Mouse (Mus musculus): ENCODE results near the gene Znrf1. TPM values are rescaled to one million over a fixed set of nuclear protein-coding genes. Genes with fewer than 3 reads are reported as not detected.

The Znrf1 gene
- total and polyA plus RNA-seq, 2 experiments from 2014 or later: 96.5 to 234 TPM

DNA sequence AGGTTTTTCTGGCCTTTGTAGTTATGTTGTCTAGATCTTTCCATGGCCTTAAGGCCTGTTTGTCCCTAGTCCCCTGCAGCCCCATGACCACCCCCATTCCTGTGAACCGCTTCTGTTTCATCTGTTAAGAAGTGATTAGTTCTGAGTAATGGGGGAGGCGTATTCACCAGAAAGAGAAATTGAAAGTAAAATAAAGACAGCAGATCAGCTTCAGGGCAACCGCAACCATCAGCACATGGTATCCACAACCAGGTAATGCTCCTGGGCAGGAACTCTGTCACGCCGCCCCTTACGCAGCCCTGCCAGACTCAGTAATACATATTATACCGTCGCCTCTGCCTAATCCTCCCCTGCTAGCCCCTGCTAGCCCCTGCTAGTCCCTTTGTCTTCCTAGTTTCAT lies 109.8 kb downstream of the Znrf1 start:
- no peak overlapping the region for H3K4me3 ChIP-seq (ENCODE audit: low read depth, low read length)
- no peaks in the 10 kb centered on the region for H3K9me3 ChIP-seq (ENCODE audit: low read length)
- WGBS: 97% methylated on average over 8 of the region's 8 CpGs
- H3K27me3 ChIP-seq (ENCODE audit: insufficient read depth, low read length): no peaks in the 10 kb centered on the region
- no peaks in the 10 kb centered on the region for H3K36me3 ChIP-seq (ENCODE audit: insufficient read depth, low read length)
- DNase-seq (ENCODE audit: low spot score) (no peak), ATAC-seq (ENCODE audit: low FRiP score) (no peak)
- H3K27ac ChIP-seq (ENCODE audit: low read depth, low read length): no peak overlapping the region
- 0 out of 2 replicates have a peak, but pooled peaks cover 3% of the 10 kb centered on the region for H3K4me1 ChIP-seq (ENCODE audit: insufficient read depth, low read length)
- no peak for TF ChIP-seq CTCF (IDR thresholded peaks at IDR 0.05)
- no peak overlapping the region for H3K4me2 ChIP-seq (ENCODE audit: low read depth, low read length, poor library complexity, severe bottlenecking)
- H3K9ac ChIP-seq (replicated peaks; ENCODE audit: low read length, poor library complexity, severe bottlenecking): no peak overlapping the region

DNA sequence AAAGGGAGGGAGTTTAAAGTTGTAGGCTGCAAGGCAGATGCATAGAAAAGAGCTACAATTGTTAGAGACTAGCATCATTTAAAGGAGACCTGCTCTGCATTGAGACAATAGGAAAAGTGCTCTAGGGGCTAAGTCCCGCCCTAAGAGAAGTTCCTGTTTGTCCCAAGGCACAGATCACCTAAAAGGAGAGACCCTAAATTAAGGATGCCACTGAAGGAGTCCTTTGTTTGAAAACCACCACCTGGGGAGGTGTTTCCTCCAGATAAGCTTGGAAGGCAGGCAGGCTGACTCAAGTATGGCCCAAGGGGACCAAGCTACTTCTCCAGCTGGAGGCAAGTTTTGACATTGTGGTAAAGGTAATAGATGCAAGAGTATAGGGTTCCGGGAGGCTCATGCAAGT lies 112.9 kb downstream of the Znrf1 start:
- Histone ChIP-seq H3K9me3 (ENCODE audit: low read length) (no peaks in the 10 kb centered on the region), H3K4me3 (ENCODE audit: low read depth, low read length) (no peak overlapping the region), H3K4me2 (ENCODE audit: low read depth, low read length, poor library complexity, severe bottlenecking) (no peak overlapping the region), H3K27me3 (ENCODE audit: insufficient read depth, low read length) (no peaks in the 10 kb centered on the region), H3K36me3 (ENCODE audit: insufficient read depth, low read length) (no peaks in the 10 kb centered on the region), H3K4me1 (ENCODE audit: insufficient read depth, low read length) (0 out of 2 replicates have a peak, but pooled peaks cover 3% of the 10 kb centered on the region), H3K9ac (replicated peaks; ENCODE audit: low read length, poor library complexity, severe bottlenecking) (no peak overlapping the region), H3K27ac (ENCODE audit: low read depth, low read length) (no peak overlapping the region)
- ATAC-seq (ENCODE audit: low FRiP score) (no peak), DNase-seq (ENCODE audit: low spot score) (no peak)
- whole genome bisulfite sequencing: 70% methylated on average over 2 of the region's 2 CpGs
- TF ChIP-seq CTCF (IDR thresholded peaks at IDR 0.05): no peak

DNA sequence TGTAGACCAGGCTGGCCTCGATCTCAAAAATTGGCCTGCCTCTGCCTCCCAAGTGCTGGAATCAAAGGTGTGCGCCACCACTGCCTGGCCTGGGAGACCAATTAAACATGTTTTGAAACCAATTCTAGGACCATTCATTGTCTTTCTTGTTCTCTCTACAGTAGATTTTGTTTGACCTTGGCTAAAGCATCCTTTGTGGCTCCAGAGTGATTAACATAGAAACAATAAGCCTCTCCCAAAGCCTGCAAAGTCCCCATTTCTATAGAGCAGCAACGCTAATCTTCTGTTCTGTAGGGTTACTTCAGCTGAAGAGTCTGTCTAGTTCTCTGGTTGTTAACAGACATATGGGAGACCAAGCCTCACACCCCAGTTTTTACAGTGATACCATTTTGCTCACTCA lies 114.8 kb downstream of the Znrf1 start:
- Histone ChIP-seq H3K4me3 (ENCODE audit: low read depth, low read length) (no peak overlapping the region), H3K27me3 (ENCODE audit: insufficient read depth, low read length) (no peaks in the 10 kb centered on the region), H3K36me3 (ENCODE audit: insufficient read depth, low read length) (no peaks in the 10 kb centered on the region), H3K27ac (ENCODE audit: low read depth, low read length) (no peak overlapping the region), H3K4me1 (ENCODE audit: insufficient read depth, low read length) (0 out of 2 replicates have a peak, but pooled peaks cover 3% of the 10 kb centered on the region), H3K9ac (replicated peaks; ENCODE audit: low read length, poor library complexity, severe bottlenecking) (no peak overlapping the region), H3K4me2 (ENCODE audit: low read depth, low read length, poor library complexity, severe bottlenecking) (no peak overlapping the region), H3K9me3 (ENCODE audit: low read length) (no peaks in the 10 kb centered on the region)
- no peak for TF ChIP-seq CTCF (IDR thresholded peaks at IDR 0.05)
- no peak for DNase-seq (ENCODE audit: low spot score)
- 73% methylated on average over 3 of the region's 3 CpGs for WGBS
- no peak for ATAC-seq (ENCODE audit: low FRiP score)

DNA sequence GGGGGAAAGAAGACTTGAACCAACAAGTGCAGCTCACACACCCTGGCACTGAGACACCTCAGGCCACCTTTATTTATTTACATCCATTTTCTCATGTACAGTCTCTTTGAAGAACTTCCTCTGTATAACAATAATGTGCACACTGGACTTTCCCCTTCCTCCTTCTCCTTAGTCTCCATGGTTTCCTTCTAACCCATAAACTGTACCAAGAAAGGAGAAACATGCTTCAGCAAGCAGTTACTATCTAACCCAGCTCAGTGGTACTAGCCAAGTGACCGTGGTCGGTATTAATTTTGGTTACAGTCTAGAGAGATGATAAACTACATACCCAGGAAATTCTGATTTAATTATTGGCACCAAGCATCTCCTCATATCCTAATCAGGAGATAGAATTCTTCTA lies 117.6 kb downstream of the Znrf1 start:
- Histone ChIP-seq H3K27ac (ENCODE audit: low read depth, low read length) (no peak overlapping the region), H3K27me3 (ENCODE audit: insufficient read depth, low read length) (no peaks in the 10 kb centered on the region), H3K4me3 (ENCODE audit: low read depth, low read length) (no peak overlapping the region), H3K4me2 (ENCODE audit: low read depth, low read length, poor library complexity, severe bottlenecking) (no peak overlapping the region), H3K9ac (replicated peaks; ENCODE audit: low read length, poor library complexity, severe bottlenecking) (no peak overlapping the region), H3K36me3 (ENCODE audit: insufficient read depth, low read length) (no peaks in the 10 kb centered on the region), H3K9me3 (ENCODE audit: low read length) (no peaks in the 10 kb centered on the region), H3K4me1 (ENCODE audit: insufficient read depth, low read length) (0 out of 2 replicates have a peak, but pooled peaks cover 2% of the 10 kb centered on the region)
- DNase-seq (ENCODE audit: low spot score) (no peak), ATAC-seq (ENCODE audit: low FRiP score) (no peak)
- WGBS: 98% methylated on average over 2 of the region's 2 CpGs
- TF ChIP-seq CTCF (IDR thresholded peaks at IDR 0.05): no peak

DNA sequence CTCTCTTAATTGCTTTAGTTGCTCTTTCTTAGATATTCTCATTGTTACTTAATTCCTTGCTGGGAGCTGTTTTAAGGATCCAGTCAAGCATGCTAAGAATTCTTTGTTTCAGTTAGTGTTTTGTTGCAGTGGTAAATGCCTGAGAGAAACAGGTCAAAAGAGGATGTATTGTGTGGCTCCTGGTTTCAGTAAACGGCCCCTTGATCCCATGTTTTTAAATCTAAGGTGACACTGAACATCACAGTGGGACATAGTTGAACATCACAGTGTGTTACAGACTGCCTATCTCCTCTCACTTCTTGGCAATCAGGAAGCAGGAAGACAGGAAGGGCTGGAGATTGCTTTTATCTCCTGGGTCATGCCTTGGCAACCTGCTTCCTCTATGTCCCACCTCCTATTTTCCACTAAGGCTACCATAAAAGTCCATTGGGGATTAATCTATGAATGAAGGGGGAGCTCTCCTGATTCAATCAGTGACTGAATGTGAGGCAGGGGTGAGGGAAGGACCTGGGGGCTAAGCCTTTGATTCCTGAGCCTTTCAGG lies 121.5 kb downstream of the Znrf1 start:
- ATAC-seq (ENCODE audit: low FRiP score) (no peak), DNase-seq (ENCODE audit: low spot score) (no peak)
- no peaks in the 10 kb centered on the region for H3K4me1 ChIP-seq (ENCODE audit: insufficient read depth, low read length)
- H3K36me3 ChIP-seq (ENCODE audit: insufficient read depth, low read length): peaks cover 10% of the 10 kb centered on the region
- H3K9ac ChIP-seq (replicated peaks; ENCODE audit: low read length, poor library complexity, severe bottlenecking): no peak overlapping the region
- no peaks in the 10 kb centered on the region for H3K9me3 ChIP-seq (ENCODE audit: low read length)
- WGBS: 32% methylated on average over 1 of the region's 1 CpGs
- no peak for TF ChIP-seq CTCF (IDR thresholded peaks at IDR 0.05)
- H3K4me3 ChIP-seq (ENCODE audit: low read depth, low read length): no peak overlapping the region
- no peak overlapping the region for H3K4me2 ChIP-seq (ENCODE audit: low read depth, low read length, poor library complexity, severe bottlenecking)
- no peaks in the 10 kb centered on the region for H3K27me3 ChIP-seq (ENCODE audit: insufficient read depth, low read length)
- H3K27ac ChIP-seq (ENCODE audit: low read depth, low read length): no peak overlapping the region

DNA sequence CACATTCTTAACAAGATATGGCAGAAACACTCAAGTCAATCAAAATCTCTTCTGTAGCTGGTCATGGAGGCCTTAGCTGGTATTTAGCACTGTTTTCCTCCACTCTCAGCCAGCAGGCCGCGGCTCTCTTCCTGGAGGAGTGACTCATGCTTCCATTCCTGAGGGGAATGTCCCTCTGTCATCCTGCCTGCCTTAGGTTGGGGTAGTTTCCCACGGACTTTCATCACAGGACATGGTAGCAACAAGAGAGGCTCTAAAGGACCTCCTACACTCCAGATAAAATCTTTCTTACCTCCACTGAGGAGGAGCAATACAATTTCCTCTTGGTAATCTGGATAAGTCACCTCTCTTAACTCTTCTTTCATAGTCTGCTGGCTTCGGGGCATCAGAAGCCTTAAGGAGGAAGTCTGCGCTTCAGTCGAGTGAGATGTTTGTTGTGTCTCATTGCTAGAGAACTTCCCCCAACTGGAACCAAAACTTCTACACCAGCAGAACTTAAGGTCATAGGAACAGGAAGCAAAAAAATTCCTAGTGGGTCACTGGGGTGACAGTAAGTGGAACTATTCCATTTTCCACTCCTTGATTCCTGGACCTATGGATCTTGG lies 123.0 kb downstream of the Znrf1 start:
- Histone ChIP-seq H3K9ac (replicated peaks; ENCODE audit: low read length, poor library complexity, severe bottlenecking) (no peak overlapping the region), H3K4me2 (ENCODE audit: low read depth, low read length, poor library complexity, severe bottlenecking) (no peak overlapping the region), H3K4me3 (ENCODE audit: low read depth, low read length) (no peak overlapping the region), H3K4me1 (ENCODE audit: insufficient read depth, low read length) (no peaks in the 10 kb centered on the region), H3K27ac (ENCODE audit: low read depth, low read length) (no peak overlapping the region), H3K27me3 (ENCODE audit: insufficient read depth, low read length) (no peaks in the 10 kb centered on the region), H3K9me3 (ENCODE audit: low read length) (no peaks in the 10 kb centered on the region), H3K36me3 (ENCODE audit: insufficient read depth, low read length) (peaks cover 10% of the 10 kb centered on the region)
- DNase-seq (ENCODE audit: low spot score) (no peak), ATAC-seq (ENCODE audit: low FRiP score) (no peak)
- WGBS: 87% methylated on average over 6 of the region's 6 CpGs
- TF ChIP-seq CTCF (IDR thresholded peaks at IDR 0.05): no peak
